Comparison of ENCODE assay signal across 16 mouse cellular contexts in the genomic region with DNA sequence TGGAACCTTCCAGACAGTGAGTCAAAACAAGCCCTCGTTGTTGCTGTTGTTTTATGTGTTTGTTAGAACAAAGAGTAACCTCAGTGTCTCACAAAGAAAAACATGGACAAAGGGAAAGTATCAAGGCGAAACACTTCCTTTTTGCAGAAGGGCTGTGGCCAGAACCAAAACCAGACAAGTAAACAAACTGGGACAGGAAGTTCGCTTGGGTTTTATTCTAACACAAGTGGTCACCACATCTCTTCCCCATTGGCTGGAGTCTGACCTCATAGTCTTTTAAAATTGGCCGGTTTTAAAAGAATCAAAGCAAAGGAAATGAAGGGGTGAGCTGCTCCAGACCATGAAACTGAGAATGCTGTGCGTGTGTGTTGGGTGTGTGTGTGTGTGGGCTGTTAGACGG.
DNase-seq lines count a peak whose midpoint lies in the region; TF ChIP-seq lines count a peak whose summit lies in the region.
"Had no signal": no experiment of that assay in that cellular context is flagged by ENCODE, and none has a peak within 500 bp of the region (broad histone marks: within the 10 kb centered on the region; RNA-seq: fewer than 3 reads in every experiment).

No protein-coding gene starts in this region.

- peaks cover 14% of the 10 kb centered on the region for H3K4me1 ChIP-seq in spleen, adult 2 months (ENCODE audit: control insufficient read depth, insufficient read depth, insufficient read length)
- H3K4me1 ChIP-seq: forebrain, embryonic 15.5 days; hindbrain, embryonic 12.5 days; liver, embryonic 15.5 days had no signal

- peak; percentile 10 for DNase-seq in kidney, adult 9 months
- no peak for DNase-seq in kidney, postnatal 25 days
- peak in 1 of 2 experiments; percentile 8 for DNase-seq in spleen, adult 2 months (ENCODE audit: low read depth in 1 of 2, low spot score in 2 of 2)
- no peak for DNase-seq in spleen, adult 12 weeks (ENCODE audit: low spot score)
- peak; percentile 43 for DNase-seq in lung, postnatal 25 days (ENCODE audit: low spot score)
- DNase-seq in splenic B cell, adult 2 months (ENCODE audit: low read depth, low spot score) = peak; percentile 17
- DNase-seq in retina, postnatal 1 day = no peak
- no peak for DNase-seq in gastrocnemius, postnatal 4 days (ENCODE audit: low spot score in 2 of 2)
- DNase-seq: adrenal gland, postnatal 25 days; cerebellum, adult 11-12 months; spleen, adult 18-20 months had no signal

- H3K27me3 ChIP-seq in spleen, adult 2 months (ENCODE audit: control insufficient read depth, insufficient read depth, low read length) = no peaks in the 10 kb centered on the region
- no peaks in the 10 kb centered on the region for H3K27me3 ChIP-seq in splenic B cell, adult 2 months (ENCODE audit: control insufficient read depth, insufficient read depth, low read length, poor library complexity, severe bottlenecking)
- H3K27me3 ChIP-seq: forebrain, embryonic 15.5 days; hindbrain, embryonic 12.5 days; liver, embryonic 15.5 days had no signal

- H3K36me3 ChIP-seq in spleen, adult 2 months (ENCODE audit: control insufficient read depth, insufficient read depth, low read length) = no peaks in the 10 kb centered on the region
- H3K36me3 ChIP-seq in splenic B cell, adult 2 months (ENCODE audit: control insufficient read depth, insufficient read depth, low read length, poor library complexity, severe bottlenecking) = no peaks in the 10 kb centered on the region
- H3K36me3 ChIP-seq: forebrain, embryonic 15.5 days; hindbrain, embryonic 12.5 days; liver, embryonic 15.5 days; midbrain, embryonic 10.5 days had no signal

- no peak for TF ChIP-seq POLR2A in spleen, adult 2 months (IDR thresholded peaks at IDR 0.05; ENCODE audit: low read depth, low read length)

- 13% methylated on average over 6 of the region's 6 CpGs for WGBS in spleen, adult 2 months

- peak overlapping the region; percentile 64; the same call in 1 of the 2 replicates for H3K27ac ChIP-seq in spleen, adult 2 months (ENCODE audit: insufficient read depth, low read length)
- H3K27ac ChIP-seq: forebrain, embryonic 15.5 days; hindbrain, embryonic 12.5 days; layer of hippocampus, adult 2 months; liver, embryonic 15.5 days; midbrain, embryonic 10.5 days had no signal

- TF ChIP-seq CTCF in spleen, adult 2 months (IDR thresholded peaks at IDR 0.05; ENCODE audit: extremely low read depth, insufficient read depth, insufficient read length, insufficient replicate concordance) = no peak

- no peak overlapping the region for H3K4me3 ChIP-seq in spleen, adult 2 months (ENCODE audit: extremely low read depth, insufficient read depth, insufficient read length)
- H3K4me3 ChIP-seq: forebrain, embryonic 15.5 days; hindbrain, embryonic 12.5 days; layer of hippocampus, adult 2 months; liver, embryonic 15.5 days; midbrain, embryonic 10.5 days had no signal

Comparison
In these comparisons a context has a peak if more than half of its experiments do, and no peak if none do; other contexts are left out.
1. DNase-seq: peak in kidney, adult 9 months (single experiment), lung, postnatal 25 days (single experiment) and splenic B cell, adult 2 months (single experiment); none in kidney, postnatal 25 days (0 of 2), spleen, adult 12 weeks (single experiment), retina, postnatal 1 day (single experiment) and gastrocnemius, postnatal 4 days (0 of 2).